Mouse (Mus musculus) neural tube, embryonic 11.5 days (tissue): ENCODE results near the gene Sh3pxd2a. TPM values are rescaled to one million over a fixed set of nuclear protein-coding genes. Genes with fewer than 3 reads are reported as not detected.

Source experiments
- ATAC-seq: fragments of 200-750 bp; cut with Nextera tagmentation; 2 replicates; pipeline ENCODE4 v1.8.0; 2017; ENCODE audit warnings: moderate number of reproducible peaks, mild to moderate bottlenecking, moderate TSS enrichment, moderate library complexity; ENCODE audit not compliant: insufficient read depth, low FRiP score, low TSS enrichment
- DNase-seq: peaks from one replicate; pipeline ENCODE4 v3.0.0-alpha.2; 2015; ENCODE audit warnings: low spot score
- H3K27ac ChIP-seq: fragments of 300-500 bp; sonication (generic); 2 replicates; pipeline ENCODE4 v1.5.1; 2014; ENCODE audit warnings: low read depth, mild to moderate bottlenecking, low read length
- H3K27me3 ChIP-seq: fragments of 300-500 bp; sonication (generic); 2 replicates; pipeline ENCODE4 v1.6.1; 2014; ENCODE audit warnings: mild to moderate bottlenecking, low read length, mixed read lengths; ENCODE audit not compliant: control insufficient read depth, insufficient read depth
- H3K36me3 ChIP-seq: fragments of 300-500 bp; sonication (generic); 2 replicates; pipeline ENCODE4 v1.6.1; 2014; ENCODE audit warnings: mild to moderate bottlenecking, low read length, moderate library complexity, mixed read lengths; ENCODE audit not compliant: control insufficient read depth, insufficient read depth
- H3K4me1 ChIP-seq: fragments of 300-500 bp; sonication (generic); 2 replicates; pipeline ENCODE4 v1.6.1; 2014; ENCODE audit warnings: low read length, mixed read lengths; ENCODE audit not compliant: control insufficient read depth, insufficient read depth
- H3K4me2 ChIP-seq: fragments of 300-500 bp; sonication (generic); 2 replicates; pipeline ENCODE4 v1.6.1; 2014; ENCODE audit warnings: low read depth, mild to moderate bottlenecking, moderate library complexity
- H3K4me3 ChIP-seq: fragments of 300-500 bp; sonication (generic); 2 replicates; pipeline ENCODE4 v1.5.1; 2014; ENCODE audit warnings: low read depth, low read length
- H3K9ac ChIP-seq: fragments of 300-500 bp; sonication (generic); 2 replicates; pipeline ENCODE4 v1.6.1; 2014; ENCODE audit warnings: mild to moderate bottlenecking, low read length
- H3K9me3 ChIP-seq: fragments of 300-500 bp; sonication (generic); 2 replicates; pipeline ENCODE4 v1.6.1; 2016; ENCODE audit warnings: low read length; ENCODE audit not compliant: control insufficient read depth
- WGBS: fragments of 180-500 bp; shearing (Covaris S2); extraction: QIAGEN DNeasy Blood & Tissue Kit; methylation state at CpG from one replicate; pipeline ENCODE4 v1.1.7; 2014; 5-methylcytosine and 5-hydroxymethylcytosine counted together
- microRNA-seq: library from miRNA; unstranded; fragments of <30 nt; microRNA quantifications from one replicate; pipeline ENCODE4, GENCODE M21; 2016
- polyA plus RNA-seq: library from polyadenylated mRNA; unstranded; fragments of >200 nt; fragmentation: Nextera tagmentation; extraction: Ambion mirVana; gene quantifications from 2 replicates; pipeline ENCODE4 v1.2.1, GENCODE M21; 2014

Gene Sh3pxd2a
- polyA plus RNA-seq, 1 experiment from 2014 or later = 4.7 TPM

GRCm38 (mm10) chr19:47212401-47212800 lies 251.8 kb downstream of the Sh3pxd2a start:
- no peak overlapping the region for H3K4me2 ChIP-seq
- no peaks in the 10 kb centered on the region for H3K9me3 ChIP-seq
- no peak for ATAC-seq
- DNase-seq = no peak
- H3K4me3 ChIP-seq = no peak overlapping the region
- WGBS = 83% methylated on average over 7 of the region's 7 CpGs
- no peak overlapping the region for H3K9ac ChIP-seq
- no peaks in the 10 kb centered on the region; the same call in 1 of the 2 replicates for H3K4me1 ChIP-seq
- H3K36me3 ChIP-seq = no peaks in the 10 kb centered on the region
- no peaks in the 10 kb centered on the region for H3K27me3 ChIP-seq
- 0 out of 2 replicates have a peak overlapping the region, but pooled peaks have one; percentile 9 for H3K27ac ChIP-seq

GRCm38 (mm10) chr19:47211609-47212312 lies 252.4 kb downstream of the Sh3pxd2a start:
- Histone ChIP-seq H3K9ac (no peak overlapping the region), H3K9me3 (no peaks in the 10 kb centered on the region), H3K4me3 (no peak overlapping the region), H3K27me3 (no peaks in the 10 kb centered on the region), H3K4me2 (no peak overlapping the region), H3K27ac (0 out of 2 replicates have a peak overlapping the region, but pooled peaks have one; percentile 34), H3K36me3 (no peaks in the 10 kb centered on the region), H3K4me1 (no peaks in the 10 kb centered on the region; the same call in 1 of the 2 replicates)
- ATAC-seq = no peak
- 73% methylated on average over 10 of the region's 10 CpGs for WGBS
- peak; percentile 18 for DNase-seq

GRCm38 (mm10) chr19:47210432-47210831 lies 253.8 kb downstream of the Sh3pxd2a start:
- Histone ChIP-seq H3K27ac (no peak overlapping the region), H3K36me3 (no peaks in the 10 kb centered on the region), H3K4me1 (no peaks in the 10 kb centered on the region; the same call in 1 of the 2 replicates), H3K4me2 (no peak overlapping the region), H3K27me3 (no peaks in the 10 kb centered on the region), H3K9me3 (no peaks in the 10 kb centered on the region), H3K9ac (no peak overlapping the region), H3K4me3 (no peak overlapping the region)
- ATAC-seq (no peak), DNase-seq (no peak)
- 84% methylated on average over 4 of the region's 4 CpGs for WGBS

Small RNA genes lying within 50 kb of the gene (microRNA-seq; reads per million reads assigned to microRNA genes)
- gene Mir6995 = not detected

Other genes with a start within 250 kb of the Sh3pxd2a start
- gene Stn1, start 73.1 kb upstream of the Sh3pxd2a start, polyA plus RNA-seq = 54.8 and 56.7 TPM in 2 replicates
- gene Slk, start 115.3 kb upstream of the Sh3pxd2a start, polyA plus RNA-seq = 13.3 and 13.8 TPM in 2 replicates
- gene Col17a1, start 227.7 kb upstream of the Sh3pxd2a start, polyA plus RNA-seq = 0.25 and 0.64 TPM in 2 replicates